Mouse (Mus musculus) skeletal muscle tissue, adult 2 months (tissue): ENCODE results near the gene Birc5.

Experiments used
- DNase-seq: peaks from one replicate; pipeline ENCODE4 v3.0.0-alpha.2; 2012; ENCODE audit warnings: low read depth, low spot score

Gene Birc5

DNA sequence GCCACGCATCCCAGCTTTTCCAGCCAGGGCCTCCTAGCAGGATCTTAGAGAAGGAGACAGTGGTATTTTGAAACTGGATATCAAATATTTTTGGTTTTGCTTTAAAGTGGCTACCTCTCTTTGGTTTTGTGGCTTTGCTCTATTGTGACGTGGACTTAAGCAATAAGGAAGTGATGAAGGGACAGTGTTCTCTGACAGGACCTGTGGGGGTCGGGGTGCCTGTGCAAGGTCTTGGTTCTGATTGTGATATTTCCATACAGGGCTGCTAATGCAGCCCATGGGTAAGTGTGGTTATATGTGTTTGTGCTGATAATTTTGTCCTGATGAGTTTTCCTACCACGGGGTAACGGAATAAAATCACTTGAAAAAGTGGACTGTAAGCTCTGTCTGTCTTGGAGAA is 6.3 kb downstream of the Birc5 start:
- DNase-seq: no peak

DNA sequence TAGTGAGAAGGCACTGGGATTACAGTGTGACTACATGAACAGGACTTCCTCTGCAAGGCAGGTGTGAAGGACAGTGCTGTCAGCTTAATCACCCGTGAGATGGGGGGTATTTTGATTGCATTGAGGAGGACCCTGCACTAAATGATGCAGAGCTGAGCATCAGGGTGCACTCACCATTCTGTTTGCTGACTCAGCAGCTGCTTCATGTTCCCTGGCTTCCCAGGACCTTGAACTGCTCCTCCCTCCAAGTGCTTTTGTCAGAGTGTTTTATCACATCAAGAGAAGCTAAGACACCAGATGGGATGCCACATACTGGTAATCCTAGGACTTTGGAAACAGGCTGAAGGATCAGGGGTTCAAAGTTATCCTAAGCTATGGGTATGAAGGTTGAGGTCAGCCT is 6.9 kb downstream of the Birc5 start:
- no peak for DNase-seq

DNA sequence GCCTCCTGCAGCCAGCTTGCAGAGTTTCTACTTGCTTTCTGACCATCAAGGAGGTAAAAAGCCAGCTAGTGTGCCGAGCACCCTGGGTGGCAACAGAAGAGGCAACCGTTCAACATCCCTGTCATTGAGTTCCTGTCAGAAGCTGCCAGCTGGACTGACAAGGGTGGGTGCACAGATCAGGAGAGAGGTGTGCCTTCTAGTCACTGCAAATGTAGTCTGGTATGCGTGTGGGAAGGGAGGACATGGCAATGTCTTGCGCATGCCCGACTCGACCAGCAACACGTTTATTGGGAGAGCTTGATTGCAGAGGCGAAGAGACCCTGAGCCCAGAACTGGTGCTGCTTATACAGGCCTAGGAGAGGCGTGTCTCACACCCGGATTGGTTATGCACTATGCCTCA is 8.4 kb downstream of the Birc5 start:
- no peak for DNase-seq

DNA sequence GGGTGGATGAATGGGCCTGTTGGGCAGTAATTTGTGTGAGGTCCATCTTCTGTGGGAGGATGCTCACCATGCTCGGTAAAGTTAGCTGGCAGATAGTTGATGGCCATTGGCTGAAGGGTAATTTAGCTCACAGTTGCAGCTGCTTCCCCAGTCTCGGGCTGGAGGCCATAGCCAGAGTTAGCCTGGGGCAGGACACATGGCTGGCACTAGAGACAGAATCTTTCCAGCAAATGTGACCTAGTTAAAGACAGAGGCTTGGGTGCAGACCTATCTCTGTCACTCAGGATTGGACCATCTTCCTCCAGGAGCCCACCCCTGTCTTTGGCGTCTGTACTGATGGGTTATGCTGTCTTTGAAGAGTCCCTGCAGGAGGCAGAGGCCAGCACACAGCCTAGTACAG is 9.3 kb downstream of the Birc5 start:
- DNase-seq: no peak

DNA sequence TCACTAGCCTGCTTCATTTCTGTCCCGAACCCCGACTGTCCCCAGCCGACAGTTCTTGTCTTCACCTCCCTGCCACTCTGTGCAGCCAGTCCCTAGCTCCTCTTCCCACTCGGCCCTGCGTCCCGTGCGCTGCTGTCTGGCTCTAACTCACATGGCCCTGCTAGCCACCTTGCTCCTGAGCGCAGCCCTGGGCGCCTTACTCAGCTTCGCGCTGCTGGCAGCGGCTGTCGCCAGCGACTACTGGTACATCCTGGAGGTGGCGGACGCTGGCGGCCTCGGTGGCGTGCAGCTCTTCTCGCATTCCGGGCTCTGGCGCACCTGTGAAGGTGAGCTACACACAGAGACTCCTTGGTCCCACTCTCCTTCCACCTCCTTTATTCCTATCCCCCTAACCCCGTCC is 11.6 kb downstream of the Birc5 start, which contains the start of gene Tmem235:
TSS of gene Tmem235 (plus strand) at position 152 of the 400 bp plus-strand sequence.
- DNase-seq: no peak

DNA sequence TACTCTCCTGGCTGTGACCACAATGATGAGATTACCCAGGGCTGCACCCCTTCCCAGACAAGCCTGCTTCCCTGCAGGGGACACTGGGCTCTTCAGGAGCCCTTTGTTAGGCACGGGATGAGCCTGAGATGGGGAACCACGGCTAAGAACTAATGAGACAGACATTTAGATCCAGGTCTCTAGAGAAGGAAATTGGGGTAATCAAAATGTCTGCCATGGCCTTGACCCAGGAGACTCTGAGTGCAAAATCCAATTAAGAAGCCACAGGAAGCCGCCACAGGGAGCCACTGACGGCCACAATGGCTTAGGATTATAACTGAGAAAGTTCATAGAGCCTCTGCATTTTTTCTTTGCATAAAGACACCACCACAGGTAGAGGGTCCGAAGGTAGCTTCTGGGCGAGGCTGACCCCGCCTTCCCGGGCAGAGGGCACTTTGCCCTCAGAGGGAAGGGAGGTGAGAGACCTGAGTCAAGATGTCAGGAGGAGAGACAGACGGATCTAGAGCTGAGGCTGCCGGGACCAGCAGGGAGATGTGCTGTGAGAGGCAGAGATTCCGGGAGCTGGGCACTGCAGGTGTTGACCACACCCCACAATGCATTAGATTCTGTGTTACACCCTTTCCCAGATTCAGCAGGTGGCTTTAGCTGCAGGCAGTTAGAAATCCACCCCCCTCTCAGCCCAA is 14.3 kb downstream of the Birc5 start:
- no peak for DNase-seq

DNA sequence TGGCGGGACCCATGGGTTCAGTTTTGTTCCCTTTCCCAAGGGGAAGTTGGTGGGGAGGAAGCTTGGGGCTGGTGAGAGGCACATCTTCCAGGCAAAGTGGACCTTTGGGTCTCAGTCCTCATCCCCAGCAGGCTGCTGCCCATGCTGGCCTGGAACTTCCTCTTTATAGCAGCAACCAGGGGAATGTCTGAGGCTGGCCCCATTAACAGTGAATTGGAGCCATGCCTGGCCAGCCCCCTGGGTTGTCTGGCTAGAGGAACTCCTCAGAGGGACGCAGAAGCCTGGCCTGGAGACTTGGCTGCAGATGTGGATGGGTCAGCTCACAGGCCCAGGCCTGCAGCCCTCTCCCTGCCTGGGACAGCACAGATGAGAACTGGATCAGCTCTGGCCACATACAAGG is 15.8 kb downstream of the Birc5 start:
- no peak for DNase-seq

DNA sequence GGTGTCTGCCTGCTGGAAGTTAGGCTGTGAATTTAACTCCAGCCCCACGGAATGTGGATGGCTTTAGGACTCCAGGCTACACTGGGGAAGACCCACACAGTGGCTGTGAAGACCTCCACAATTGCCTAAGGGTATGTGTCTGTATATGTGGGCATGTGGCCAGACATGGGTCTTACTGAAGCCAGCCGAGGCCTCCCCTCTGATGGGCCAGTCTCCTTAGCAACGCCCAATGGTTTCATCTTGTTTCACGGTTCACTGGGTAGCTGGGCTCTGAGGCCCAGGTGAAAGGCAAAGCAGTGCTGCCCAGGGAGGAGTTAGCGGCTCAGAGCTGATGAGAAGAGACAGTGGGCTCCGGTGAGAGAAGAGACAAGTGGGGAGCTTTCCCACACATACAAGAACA is 16.9 kb downstream of the Birc5 start:
- no peak for DNase-seq

DNA sequence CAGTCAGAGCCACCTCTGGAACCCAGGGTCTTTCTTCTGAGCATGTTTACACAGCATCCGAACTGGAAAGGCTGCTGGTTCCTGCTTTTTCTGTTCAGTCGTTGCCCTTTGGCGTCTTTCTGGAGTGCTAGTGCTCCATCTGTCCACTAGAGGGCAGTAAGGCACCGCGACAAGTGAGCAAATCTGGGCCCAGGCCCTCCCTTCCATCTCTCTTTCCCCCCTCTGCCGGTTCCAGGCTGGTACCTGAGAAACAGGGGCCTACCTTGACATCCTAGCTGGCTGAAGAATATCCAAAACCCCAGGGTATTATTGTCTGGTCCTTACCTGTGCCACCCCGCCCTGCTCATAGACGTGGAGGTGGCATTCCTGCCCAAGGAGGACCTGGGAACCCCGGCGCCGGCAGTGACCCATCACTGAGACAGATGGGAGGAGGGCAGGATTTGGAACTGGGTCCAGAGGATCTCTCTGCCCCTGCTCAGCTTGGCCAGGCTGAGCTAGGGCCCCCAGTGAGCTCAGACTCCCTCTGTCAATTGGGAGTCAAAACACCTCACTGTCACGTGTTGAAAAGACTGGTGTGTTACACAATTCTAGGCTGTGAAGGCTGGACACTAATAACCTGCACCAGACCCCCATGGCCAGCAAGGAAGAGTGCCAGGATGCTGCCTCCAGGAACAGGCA is 21.8 kb downstream of the Birc5 start:
- DNase-seq: peak; percentile 73

DNA sequence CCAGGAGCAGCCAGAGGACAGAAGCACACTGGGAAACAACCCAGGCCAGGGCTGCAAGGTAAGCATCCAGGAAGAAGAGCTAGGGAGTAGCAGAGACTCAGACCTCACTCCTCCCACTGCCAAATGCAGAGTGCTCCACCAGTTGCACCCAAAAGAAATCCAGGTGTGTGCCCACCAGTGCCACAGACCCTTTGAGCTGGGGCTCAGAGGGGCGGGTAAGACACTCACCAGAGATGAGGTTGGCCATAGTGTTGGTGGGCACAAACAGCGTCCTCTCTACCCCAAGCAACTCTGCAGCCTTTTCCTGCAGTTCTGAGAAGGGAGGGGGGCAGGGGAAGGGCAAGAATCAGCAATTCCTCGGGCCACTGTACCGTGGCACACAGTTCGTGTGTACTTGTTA is 22.3 kb downstream of the Birc5 start:
- no peak for DNase-seq

DNA sequence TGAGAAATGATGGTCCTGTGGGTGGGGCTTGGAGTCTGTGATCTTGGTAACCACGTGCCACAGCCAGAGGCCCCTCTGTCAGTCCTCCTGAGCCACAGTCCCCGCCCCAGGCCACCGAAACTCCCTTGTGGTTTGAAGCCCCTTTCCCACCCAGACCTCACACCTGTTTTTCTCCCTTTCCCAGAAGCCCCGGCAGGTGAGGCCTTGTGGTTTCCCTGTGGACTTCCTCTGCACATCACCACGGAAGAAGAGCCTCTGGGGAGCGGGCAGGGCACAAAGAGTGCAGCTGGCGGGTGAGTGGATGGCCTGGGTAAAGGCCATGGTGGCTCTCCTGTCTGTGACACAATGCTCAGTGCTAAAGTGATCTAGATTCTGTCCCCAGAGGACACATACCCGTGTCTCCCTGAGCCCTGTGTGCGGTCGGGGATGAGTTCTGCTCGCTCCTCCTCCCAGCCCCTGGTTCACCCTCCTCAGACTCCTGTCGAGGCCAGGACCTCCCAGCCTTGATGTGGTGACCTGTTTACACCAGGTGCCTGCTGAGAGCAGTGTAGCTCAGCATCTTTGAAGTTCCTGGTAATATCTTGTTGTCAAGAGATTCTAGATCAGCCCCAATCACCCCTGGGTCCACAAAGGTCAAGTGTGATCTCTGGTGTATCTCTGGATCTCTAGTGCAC is 23.0 kb downstream of the Birc5 start:
- no peak for DNase-seq

DNA sequence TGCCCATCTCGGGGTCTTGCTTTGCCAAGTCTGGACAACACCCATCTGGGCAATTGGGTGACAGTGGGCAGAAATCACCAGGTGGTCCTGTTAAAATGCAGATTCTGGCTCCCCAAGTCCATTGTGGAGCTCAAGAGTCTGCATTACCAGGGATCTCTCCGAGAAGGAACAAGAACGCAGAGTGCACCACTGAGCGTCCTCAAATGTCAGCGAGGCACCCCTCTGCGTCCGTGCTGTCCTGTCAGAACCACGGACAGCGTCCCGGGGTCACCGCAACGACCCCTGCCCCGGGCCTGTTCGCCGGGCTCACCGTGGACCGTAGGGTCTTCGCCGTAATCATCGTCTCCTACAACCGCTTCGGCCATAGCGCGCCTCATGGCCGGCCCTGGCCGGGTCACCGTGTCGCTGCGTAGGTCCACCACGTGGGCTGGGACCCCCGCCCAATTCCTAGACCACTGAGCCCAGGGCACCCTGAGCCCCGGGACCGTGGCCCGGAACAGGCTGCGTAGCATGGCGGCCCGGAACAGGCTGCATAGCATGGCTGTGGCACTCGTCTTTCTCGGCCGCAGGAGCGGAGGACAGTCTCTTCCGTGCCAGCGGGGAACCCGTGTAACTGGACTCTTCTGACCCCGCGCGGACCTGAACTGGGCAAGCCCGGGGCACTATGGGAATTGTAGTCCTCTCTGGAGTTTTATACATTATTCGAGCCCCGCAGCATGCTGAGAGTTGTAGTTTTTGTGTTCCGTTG is 24.0 kb downstream of the Birc5 start, which contains the start of gene Tha1:
TSS of gene Tha1 (minus strand) at position 621 of the 748 bp plus-strand sequence.
- DNase-seq: peak; percentile 77

DNA sequence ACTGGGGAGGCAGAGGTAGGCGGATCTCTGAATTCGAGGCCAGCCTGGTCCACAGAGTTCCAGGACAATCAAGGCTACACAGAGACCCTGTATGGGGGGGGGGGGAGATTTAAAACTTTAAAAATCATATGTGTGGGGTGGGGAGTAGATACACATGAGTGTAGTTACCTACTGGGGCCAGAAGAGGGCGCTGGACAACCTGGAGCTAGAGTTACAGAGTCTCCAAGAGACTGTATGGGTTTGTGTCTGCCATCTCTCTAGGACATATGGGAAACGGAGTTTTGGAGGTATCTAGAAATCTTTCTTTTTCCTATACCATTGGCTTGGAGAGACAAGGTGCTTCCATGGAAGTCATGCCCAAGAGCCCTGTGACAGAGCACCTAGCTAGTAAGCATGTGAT is 25.4 kb downstream of the Birc5 start:
- DNase-seq: no peak

DNA sequence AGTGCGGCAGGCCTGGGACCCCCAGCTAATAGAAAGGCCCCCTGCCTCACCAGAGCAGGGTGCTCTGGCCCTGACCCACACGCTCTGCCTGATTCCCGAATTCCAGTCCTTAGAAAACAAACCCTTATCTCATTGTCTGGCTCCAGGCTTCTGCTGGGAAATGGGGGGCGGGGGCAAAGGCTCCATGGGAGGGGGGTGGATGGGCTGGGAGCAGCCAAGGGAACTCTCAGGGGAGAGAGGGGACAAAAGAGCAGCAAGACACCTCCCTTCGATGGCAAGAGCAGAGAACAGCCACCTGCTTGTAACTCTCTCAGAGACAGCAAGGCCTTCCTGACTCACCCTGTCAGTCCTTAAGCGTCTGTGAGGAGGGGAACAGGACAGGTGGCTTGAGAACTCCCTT is 26.6 kb downstream of the Birc5 start:
- no peak for DNase-seq

DNA sequence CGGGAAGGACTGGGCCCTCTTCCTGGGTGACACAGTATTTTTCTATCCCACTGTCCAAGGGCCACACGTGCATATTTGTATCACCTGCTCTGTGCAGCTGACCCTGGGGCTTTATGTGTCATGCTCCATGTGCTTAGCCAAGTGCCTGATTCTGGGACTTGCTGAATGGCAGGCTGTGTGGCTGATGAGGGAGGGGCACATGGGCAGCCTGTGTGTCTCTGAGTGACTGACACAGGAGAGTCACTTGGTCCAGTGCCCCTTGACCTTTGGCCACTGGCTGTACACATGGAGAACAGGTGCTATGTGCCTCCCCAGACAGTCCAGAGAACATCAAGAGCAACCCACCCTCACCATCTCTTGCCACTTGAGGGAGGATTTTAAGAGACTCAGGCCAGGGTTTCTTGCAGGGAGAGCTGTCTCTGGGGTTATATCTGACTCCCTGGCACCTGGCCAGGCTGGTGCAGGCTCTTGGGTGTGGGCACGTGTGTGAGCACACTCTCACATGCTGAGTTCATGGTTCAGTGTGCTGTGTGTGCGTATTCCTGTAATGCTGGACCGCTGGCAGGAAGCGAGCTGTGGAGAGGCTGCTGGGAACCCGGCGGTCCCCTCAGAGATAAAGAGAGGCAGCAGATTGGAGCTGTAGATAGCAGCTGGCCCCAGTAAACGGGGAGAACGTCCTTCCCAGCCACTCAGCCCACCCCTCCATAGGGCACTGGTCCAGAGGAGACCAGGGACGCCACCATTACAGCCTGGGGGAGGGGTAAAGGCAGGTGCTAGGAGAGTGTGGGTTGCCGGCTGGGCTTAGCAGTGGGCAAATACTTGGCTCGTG is 29.1 kb downstream of the Birc5 start:
- peak; percentile 70 for DNase-seq

DNA sequence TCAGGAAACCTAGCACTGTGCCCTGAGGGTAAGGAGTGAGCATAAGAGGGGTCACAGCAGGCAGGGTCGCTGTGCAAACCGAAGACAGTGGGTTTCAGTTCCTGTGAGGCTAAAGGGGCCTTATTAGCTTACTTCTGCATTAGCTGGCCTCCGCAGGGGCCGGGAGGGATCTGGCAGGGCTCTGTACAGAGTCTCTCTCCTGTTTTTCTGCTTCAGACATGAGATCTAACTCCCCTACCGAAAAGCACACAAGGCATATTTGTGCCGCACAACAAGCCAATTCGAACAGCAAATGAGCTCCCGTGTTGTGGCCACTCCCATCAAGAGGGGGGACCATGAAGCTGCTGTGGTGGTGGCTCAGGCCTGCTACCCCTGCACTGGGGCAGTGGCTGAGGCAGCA is 29.8 kb downstream of the Birc5 start:
- no peak for DNase-seq

DNA sequence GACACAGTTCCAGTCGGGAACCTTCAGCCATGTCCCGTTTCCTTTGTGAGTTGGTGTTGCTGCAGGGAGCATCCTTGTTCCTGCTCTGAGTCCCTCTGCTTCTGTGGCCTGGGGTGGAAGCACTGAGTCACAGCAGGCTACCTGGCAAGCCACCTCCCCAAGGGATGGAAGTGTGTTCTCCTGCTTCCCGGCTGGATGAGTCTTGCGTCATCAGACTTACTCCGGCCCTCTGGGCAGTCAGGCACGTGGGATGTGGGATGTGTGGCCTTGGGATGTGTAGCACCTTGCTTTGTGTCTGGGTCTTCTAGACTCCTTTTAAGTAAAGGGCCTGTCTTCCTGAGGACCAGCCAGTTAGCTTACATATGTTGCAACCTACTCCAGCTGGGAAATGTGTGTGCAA is 30.6 kb downstream of the Birc5 start:
- no peak for DNase-seq

DNA sequence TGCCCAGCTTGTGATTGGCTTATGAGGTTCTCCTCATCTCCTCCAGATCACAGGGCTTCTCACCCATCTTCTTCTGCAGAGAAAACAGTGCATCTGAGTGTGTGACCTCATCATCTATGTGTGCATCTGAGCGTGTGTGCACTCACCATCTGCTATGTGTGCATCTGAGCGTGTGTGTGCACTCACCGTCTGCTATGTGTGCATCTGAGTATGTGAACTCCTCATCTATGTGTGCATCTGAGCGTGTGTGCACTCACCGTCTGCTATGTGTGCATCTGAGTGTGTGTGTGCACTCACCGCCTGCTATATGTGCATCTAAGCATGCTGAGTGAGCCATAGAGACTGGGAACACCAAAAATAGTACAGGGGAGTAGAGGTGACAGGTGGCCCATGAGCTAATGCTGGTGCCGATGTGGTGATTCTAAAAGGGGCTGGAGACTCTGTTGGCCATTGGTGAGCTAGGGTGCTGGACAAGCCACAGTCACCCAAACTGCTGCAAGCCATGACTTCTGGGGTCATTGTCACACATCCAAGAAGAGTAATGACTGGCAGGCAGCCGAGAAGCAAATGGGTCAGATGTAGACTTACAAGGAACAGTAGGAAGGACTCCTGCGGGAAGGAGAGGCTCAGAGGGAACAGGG is 31.4 kb downstream of the Birc5 start:
- DNase-seq: no peak

DNA sequence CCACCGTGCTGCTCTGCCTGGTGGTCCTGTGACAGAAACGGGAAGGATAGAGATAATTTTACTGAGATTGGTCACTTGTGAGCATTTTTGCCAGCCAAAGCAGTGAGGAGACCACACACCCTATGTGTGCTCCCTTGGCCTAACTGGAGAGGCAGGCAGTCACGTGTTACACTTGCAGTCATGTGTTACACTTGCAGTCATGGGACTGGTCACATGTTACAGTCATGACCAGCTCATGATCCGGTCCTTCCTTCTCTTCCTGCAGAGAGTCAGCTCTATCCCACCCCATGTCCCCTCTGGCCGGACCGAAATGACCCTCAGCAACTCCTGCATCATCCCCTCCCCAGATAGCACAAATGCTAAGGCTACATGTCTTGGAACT is 31.9 kb downstream of the Birc5 start:
- no peak for DNase-seq

DNA sequence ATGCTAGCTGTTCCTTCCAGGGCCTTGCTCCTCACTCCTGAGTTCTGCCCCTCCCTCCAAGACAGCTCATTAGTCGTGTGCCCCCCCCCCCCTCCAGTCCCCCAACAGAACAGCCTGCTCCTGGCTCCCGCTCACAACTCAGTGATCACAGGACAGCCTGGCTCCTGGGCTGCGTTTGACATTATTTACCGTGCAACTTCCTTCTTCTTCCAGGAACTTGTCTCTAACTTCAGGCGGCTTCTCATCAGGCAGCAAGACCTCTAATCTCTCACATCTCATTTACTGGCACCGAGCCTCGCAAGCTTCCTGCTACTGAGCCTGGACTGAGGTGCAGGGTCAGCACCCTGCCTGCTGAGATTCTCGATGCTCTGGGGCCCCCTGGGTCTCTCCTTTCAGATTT is 32.7 kb downstream of the Birc5 start:
- no peak for DNase-seq

DNA sequence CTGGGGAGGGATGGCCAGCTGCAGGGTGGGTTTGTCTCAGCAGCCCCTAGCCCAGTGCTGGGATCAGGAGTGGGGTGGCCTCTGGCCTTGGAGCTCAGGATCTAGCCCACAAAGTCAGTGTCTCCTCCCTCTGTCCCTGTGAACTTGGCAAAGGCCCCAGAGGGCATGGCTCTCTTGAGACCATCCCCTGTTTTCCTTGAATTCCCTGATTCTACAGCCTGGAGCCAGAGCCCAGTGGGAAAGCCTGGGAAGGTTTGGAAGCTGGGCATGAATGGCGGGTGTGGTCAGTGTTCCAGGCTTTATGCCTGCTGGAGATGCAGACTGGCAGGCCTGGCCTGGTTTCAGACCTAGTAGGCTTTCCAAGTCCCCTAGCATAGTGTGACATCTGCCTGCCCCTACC is 33.2 kb downstream of the Birc5 start:
- no peak for DNase-seq
